Mouse (Mus musculus) C2C12 (cell line): Measurements from ENCODE around the gene Sptbn1.

Experiments
- CEBPB ChIP-seq: IDR thresholded peaks from one replicate; pipeline ENCODE4 v1.6.1; 2011; ENCODE audit warnings: low read depth, mild to moderate bottlenecking, control low read depth, moderate library complexity
- CTCF ChIP-seq: IDR thresholded peaks from one replicate; pipeline ENCODE4 v1.5.1; 2011; ENCODE audit not compliant: control insufficient read depth, insufficient read depth, insufficient read length
- FOSL1 ChIP-seq: IDR thresholded peaks from one replicate; pipeline ENCODE4 v1.8.0; 2011; ENCODE audit warnings: mild to moderate bottlenecking, low read length; ENCODE audit not compliant: poor library complexity, insufficient read depth, severe bottlenecking
- MAX ChIP-seq: IDR thresholded peaks from one replicate; pipeline ENCODE4 v1.6.1; 2011; ENCODE audit warnings: mild to moderate bottlenecking, control low read depth
- MYOD1 ChIP-seq: IDR thresholded peaks from one replicate; pipeline ENCODE4 v1.6.1; 2011; ENCODE audit warnings: low read depth; ENCODE audit not compliant: control insufficient read depth, insufficient read length
- MYOG ChIP-seq: IDR thresholded peaks from one replicate; pipeline ENCODE4 v1.6.1; 2011; ENCODE audit not compliant: control insufficient read depth, insufficient read length; ENCODE audit errors: extremely low read depth
- USF1 ChIP-seq: IDR thresholded peaks from one replicate; pipeline ENCODE4 v1.6.1; 2011; ENCODE audit warnings: low read depth, mild to moderate bottlenecking, control low read depth, moderate library complexity

DNA sequence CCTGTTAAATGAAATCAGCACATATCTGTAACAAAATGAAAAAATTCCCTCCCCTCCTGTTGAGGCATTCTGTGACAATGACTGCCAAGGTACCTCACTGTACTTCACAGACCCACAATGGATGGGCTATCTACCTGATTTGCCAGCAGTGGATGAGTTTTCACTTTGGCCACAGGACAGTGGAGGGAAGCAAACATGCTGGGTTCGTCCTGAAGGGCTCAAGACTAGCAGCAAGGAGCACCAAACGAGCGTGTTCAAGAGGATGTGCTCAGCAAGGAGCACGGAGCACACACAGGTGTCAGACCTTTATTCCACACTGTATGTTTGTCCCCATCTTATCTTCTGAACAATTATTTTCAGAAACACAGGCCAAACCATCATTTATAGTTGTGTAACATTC, 34.0 kb downstream of the Sptbn1 start:
- TF ChIP-seq CTCF, result no peak
- no peak for TF ChIP-seq USF1
- TF ChIP-seq CEBPB, result no peak
- TF ChIP-seq MYOG, result no peak
- TF ChIP-seq MAX, result no peak
- no peak for TF ChIP-seq MYOD1
- TF ChIP-seq FOSL1, result no peak
